Mouse (Mus musculus) G1E (cell line): Measurements from ENCODE around the gene Col4a2.

Source experiments
- CTCF ChIP-seq: IDR thresholded peaks from 2 replicates; pipeline ENCODE4 v1.5.1; 2012; ENCODE audit warnings: low read depth, low read length, inconsistent platforms, mixed read lengths
- GATA1 ChIP-seq: IDR thresholded peaks from 2 replicates; pipeline ENCODE4 v1.6.1; 2012; ENCODE audit warnings: borderline replicate concordance, low read length, inconsistent platforms, mixed read lengths
- GATA2 ChIP-seq: IDR thresholded peaks from 2 replicates; pipeline ENCODE4 v1.6.1; 2012; ENCODE audit warnings: low read depth, low read length, inconsistent platforms, borderline replicate concordance
- POLR2AphosphoS5 ChIP-seq: IDR thresholded peaks from 2 replicates; pipeline ENCODE4 v1.6.1; 2012; ENCODE audit warnings: low read depth, low read length, inconsistent platforms; ENCODE audit not compliant: insufficient replicate concordance
- TAL1 ChIP-seq: conservative IDR thresholded peaks from 2 replicates; pipeline ENCODE4 v1.6.1; 2012; ENCODE audit warnings: low read depth, low read length, inconsistent platforms, mixed read lengths

GRCm38 (mm10) chr8:11419645-11420044 is 107.0 kb downstream of the Col4a2 start:
- TF ChIP-seq CTCF, result peak; percentile 55
- TF ChIP-seq TAL1, result no peak
- no peak for TF ChIP-seq GATA1
- no peak for TF ChIP-seq POLR2AphosphoS5
- TF ChIP-seq GATA2, result no peak
